Mouse (Mus musculus): ENCODE results near the gene Mul1.

Gene Mul1

DNA sequence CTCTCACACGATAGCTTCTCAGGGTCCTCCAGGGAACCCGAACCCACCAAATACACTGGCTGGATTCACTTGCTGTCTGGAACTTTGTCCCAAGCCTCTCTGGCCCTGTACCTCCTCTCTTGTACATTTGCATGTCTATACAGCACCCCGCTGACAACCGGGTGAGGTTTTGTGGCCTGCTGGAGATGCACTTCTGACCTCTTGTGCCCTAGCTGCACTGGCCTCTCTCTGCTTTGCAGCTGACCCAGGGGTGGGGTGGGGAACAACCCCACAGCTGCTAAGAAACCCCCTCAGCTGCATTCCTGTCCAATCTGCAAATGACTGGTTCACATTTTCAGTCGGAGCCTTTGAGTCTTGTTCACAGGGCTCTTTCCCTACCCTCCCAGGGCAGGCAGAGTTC, 10.5 kb downstream of the Mul1 start:
- DNase-seq, result no peak

DNA sequence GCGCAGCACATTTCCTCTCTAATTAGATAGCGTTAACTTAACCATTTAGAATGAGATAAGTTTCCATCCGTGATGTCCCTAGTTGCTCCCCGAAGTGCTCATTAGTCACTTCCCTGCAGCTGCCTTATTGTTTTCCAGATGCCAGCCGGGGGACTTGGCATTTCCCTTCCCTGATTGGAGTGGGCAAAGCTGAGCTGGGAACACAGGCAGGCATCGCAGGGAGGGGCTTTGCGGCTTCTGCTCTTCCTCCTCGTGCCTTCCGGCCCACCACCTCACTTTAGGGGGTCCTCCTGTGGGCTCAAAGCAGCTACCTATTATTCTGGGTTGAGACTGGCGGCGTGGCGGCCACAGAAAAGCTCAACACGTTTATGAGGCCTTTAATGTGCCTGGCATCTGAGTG, 12.5 kb downstream of the Mul1 start:
- no peak for DNase-seq

- peak; percentile 92 for DNase-seq
Observed at GRCm38 (mm10) chr4:138447387-138447786, 12.9 kb downstream of the Mul1 start.

DNA sequence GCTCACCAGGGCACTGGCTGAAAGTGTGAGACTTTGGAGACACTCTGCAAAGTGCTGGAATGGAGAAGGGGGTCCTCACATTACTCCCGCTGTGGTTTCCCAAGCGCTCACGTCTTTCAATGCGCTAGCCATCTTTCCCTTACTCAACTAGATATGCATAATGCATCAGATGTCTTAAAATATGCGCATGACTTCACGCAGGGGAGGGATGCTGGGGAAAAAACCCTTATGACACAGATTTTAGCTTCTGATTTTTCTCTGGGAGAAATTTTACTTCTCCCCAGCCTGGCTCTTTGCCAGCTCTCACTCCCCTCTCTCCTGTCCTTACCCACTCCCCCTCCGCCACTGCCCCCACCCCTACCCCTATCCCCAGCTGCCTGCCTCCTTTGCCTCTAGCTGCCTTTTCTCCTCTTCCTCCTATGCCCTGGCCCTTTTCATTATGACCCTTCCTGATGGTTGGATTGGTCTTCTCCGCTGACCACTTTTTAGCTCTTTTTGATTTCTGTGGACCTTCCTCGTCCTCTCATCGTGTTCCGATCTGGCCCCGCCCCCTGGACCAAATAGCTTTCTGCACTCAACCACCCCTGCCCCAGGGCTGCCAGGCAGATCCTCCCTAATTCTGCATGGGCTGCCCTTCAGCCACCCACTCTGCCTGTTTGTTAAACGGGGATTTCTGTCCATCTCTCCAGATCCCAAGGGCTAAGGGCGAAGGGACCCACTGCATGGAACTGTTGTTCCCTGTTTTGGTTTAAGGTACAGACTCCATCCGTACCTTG, 13.5 kb downstream of the Mul1 start:
- no peak for DNase-seq

DNA sequence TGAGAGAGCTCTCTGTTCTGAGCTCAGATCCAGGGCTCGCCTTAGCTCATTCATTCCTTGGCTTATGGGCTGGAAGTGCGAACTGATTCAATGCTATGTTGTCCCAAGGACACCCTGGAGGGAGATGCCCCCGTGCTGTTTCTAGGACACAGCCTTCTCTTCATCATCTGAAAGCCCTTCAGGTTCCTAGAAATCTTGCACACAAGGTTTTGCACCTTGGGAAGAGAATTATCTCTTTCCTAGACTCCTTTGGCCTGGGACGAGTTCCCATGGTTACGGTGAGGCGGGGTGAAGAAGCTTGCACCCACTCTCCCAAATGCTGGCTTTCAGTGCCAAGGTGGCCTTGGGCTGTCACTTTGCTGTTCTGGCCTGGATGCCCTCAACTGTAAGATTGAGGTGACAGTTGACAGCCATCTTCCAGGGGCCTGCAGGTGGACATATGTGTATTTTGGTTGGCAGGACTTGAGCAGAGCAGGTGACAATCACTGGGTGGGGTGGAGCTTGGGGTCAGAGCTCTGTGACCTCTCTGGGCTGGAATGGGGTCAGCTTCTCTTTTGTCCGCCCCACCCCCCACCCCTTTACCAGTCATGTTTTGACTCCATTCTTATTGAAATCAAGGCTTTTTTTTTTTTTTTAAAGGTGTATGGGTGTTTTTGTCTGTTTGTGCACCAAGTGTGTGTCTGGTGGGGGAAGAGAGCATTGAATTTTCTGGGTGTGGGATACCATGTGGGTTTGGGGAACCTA, 14.6 kb downstream of the Mul1 start:
- DNase-seq, result no peak

DNA sequence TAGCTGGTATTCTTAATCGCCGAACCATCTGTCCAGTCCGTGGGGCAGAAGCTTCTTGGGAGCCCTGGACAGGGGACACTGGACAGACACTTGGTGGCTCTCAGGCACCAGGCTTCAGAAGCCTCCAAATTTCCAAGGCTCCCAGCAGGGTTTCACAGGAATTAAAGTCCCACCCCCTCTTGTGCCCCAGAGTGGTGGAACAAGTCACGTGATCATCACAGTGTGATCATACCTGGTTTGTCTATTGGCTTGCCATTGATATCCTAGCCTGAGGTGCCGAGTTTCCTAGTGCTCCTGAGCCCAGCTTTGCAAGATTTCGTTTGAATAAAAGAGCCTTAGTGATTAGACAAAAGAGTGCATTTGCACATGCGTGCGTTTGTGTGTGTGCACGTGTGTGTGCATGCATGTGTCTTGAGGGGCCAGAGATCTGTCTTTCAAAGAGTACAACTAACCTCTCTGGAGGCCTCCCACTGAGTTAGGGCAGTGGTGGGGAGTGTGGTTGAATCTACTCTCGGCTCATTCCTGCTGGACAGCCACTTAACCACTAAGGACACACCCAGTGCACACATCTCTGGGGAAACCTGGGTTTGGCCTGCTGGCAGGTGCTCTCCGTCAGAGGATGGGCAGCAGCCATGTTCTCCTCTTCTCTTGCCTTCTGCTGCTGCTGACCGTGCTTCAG, 15.3 kb downstream of the Mul1 start:
- no peak for DNase-seq

DNA sequence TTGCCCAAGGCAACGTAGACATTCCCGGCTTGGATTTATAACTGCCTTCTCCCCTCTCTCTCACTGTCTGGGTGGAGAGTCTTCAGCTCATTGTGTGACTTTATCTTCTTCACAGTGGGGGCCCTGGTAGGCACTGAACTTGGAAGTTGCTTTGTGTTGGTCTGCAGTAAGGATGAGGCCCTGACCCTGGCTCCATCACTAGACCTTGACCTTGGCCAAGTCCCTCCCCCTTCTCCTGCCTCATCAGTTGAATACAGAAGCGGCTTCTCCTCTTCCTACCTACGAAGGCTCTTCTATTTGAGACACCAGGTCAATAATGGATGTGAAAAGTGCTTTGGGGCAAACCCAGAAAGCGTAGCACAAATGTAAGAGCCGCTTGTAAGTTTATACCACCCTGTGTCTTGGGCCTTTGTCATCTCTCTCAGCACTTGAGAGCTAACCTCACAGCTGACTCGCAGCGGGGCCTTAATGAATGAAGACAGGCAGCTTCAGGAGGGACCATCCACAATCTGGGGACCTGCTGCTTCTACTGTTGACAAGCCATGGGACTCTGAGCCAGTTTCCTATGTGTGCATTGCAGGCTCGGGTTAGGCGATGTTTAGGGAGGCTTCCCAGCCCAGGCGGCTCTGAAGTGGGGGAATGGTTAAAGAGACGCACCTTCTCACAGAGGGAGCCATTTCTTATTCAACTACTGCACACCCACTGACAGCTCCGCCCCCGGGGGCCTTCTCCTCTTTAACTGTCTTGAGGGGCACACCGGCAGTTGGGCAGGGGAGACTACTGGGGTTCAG, 18.0 kb downstream of the Mul1 start:
- DNase-seq, result no peak

DNA sequence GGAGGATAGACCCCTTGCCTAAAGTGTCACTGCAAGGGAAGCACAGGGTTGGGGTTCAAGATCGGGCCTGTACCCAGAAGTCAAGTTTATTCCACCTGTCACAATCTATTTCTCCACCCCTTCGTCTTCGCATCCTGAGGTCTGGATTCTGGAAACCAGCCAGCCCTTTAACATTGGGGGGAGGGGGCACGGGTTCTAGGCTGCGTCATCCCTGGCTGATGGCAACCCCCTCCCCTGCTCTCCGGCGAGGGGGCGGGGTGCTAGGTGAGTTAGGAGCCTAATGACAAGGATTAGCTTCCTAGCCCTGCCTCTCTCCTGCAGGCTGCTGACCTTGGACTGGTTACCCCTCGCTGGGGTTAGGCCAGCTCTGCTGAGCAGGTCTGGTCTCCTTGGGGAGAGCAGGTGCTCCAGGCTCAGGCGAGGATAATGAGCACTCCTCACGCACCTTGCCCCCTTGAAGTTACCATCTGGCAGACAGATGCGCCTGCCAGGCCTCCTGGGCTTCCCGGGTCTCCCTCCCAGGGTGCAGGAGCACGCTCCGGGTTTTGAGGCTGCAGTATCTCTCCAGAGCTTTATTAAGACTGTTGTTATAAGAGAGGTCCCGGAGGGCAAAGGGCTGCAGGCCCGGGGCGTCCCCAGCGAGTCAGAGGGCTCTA, 18.8 kb downstream of the Mul1 start:
- DNase-seq, result no peak

GRCm38 (mm10) chr4:138453753-138454570, 19.5 kb downstream of the Mul1 start, which contains the start of gene Camk2n1:
Camk2n1 (plus strand) TSS chr4:138454314.
- DNase-seq, result peak; percentile 57

- peak; percentile 71 for DNase-seq
Observed at GRCm38 (mm10) chr4:138454571-138455140, 20.2 kb downstream of the Mul1 start.

GRCm38 (mm10) chr4:138455141-138455955, 20.9 kb downstream of the Mul1 start:
- DNase-seq, result peak; percentile 40

DNA sequence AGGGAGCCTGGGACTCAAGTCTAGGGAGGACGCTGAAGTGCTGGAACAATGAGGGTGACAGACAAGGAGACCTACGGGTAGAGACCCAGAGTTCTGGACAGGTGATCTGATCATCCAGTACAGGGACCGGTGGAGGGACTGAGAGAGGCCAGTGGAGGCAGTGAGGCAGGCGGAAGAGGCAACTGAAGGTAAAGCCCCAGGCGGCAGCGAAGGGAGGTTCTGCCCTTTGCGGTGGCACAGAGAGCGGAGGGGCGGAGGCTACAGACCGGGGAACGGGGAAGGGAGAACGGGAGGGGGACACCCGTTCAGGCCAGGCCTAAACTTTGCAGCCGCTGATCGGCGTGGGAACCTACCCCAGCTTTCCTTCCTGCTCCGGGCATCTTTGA, 21.5 kb downstream of the Mul1 start:
- peak; percentile 47 for DNase-seq

DNA sequence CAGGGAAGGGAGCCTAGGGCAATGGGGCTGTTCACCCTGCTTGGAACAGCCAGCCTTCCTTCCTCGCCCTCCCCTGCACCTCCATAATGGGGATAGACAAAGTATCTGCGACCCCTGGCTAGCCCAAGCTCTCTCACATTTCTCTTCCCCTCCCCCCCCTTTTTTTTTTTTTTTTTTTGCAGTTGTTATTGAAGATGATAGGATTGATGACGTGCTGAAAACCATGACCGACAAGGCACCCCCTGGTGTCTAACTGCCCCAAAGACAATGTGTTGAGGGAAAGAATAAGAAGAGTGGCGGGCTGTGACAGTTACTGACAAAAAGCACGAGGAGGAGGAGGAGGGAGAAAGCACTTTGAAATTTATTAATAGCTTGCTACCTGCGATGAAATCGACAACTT, 22.1 kb downstream of the Mul1 start:
- no peak for DNase-seq

GRCm38 (mm10) chr4:138457091-138457490, 22.6 kb downstream of the Mul1 start:
- DNase-seq, result no peak

GRCm38 (mm10) chr4:138458171-138458570, 23.7 kb downstream of the Mul1 start:
- no peak for DNase-seq

GRCm38 (mm10) chr4:138458735-138459440, 24.4 kb downstream of the Mul1 start:
- no peak for DNase-seq

GRCm38 (mm10) chr4:138459775-138460174, 25.3 kb downstream of the Mul1 start:
- no peak for DNase-seq

DNA sequence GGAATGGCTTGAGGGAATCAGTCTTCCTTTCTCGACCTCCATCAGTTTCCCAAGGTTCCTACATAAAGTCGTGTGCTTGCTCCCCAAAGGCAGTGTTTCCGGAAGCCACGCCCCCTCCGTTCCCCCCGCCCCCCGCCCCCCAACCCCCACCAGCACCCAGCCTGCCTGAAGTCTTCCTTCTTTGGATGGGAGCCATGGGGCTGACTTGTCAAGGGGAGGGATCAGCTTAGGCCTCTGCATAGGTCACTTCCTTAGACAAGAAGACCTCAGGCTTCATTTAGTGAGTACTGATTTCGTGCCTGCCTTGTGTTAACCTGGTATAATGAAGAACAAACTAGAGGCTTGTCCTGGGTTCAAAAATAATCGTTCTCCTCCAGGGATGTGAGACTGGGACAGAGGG, 26.4 kb downstream of the Mul1 start:
- DNase-seq, result no peak

- no peak for DNase-seq
Observed at GRCm38 (mm10) chr4:138461471-138461870, 27.0 kb downstream of the Mul1 start.
